Mouse (Mus musculus): Measurements from ENCODE around the gene Aldh9a1.

Gene Aldh9a1

DNA sequence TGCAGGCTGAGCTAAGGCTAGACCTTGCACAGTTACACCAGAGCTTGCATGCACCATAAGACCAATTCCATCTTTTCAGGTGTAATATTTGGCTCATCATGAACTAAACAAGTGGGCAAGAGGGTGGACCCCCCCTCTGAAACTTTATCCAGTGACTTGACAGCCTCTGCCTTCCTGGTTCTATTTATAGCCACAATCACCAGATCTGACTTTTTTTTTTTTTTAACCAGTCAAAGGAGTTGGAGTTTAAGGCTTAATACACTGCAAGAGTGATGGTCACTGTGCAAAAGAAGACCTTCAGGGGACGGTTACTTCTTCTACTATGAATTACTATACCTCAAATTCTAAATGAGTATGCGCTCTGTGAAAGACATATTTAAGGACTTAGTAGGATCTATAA is 35.4 kb downstream of the Aldh9a1 start:
- DNase-seq = no peak

DNA sequence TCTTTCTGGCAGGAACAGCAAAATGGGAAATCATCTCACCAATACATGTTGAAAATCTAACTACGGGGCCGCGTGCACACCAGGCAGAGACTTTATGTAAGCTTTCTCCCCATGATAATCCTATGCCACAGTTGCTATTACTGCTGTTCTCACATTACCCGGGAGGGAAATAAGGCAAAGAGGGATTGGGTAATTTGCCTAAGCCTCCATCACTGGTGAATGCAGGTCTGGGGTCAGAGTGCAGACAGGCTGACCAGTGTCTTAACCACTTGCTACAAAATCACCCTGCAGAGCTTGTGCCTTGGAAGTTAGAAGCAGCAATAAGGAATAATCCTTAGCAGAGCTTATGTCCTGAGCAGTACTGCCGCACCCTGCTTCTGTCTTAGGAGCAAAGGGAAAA is 35.8 kb downstream of the Aldh9a1 start:
- DNase-seq = no peak

DNA sequence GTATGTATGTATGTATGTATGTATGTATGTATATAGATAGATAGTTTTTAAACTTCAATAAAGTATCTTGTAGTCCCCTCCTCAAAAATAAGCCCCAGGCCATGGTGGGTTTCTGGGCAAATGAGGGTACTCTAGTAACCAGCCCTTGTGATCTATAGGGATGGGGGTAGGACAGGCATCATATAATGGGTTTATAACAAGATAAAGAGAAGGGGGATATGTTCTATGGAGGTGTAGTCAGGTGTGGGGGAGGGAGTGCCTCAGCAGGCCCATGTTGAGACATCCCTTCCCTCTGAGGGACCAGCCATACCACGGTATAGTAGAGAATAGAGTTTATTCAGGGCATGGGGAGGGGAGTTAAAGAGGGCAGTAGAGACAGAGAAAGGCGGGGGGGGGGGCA is 36.7 kb downstream of the Aldh9a1 start:
- no peak for DNase-seq

DNA sequence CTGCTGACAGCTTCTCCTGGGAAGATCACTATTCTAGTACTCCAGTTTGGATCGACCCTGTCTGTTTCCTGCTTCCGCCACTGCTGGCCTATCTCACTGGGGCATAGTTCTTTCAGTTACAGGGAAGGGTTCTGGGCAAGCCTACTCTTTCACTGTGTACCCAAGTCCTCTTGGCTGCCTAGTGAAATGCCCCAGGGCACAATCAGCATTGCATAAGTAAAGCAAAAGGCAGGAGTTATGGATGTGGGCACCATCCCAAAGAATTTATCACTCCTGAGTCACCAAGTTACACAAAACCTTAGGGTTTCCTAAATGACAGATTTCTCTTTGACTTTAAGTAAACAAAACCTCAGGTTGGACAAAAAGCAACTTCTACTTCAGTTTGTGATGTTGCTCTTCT is 37.5 kb downstream of the Aldh9a1 start:
- DNase-seq = no peak

DNA sequence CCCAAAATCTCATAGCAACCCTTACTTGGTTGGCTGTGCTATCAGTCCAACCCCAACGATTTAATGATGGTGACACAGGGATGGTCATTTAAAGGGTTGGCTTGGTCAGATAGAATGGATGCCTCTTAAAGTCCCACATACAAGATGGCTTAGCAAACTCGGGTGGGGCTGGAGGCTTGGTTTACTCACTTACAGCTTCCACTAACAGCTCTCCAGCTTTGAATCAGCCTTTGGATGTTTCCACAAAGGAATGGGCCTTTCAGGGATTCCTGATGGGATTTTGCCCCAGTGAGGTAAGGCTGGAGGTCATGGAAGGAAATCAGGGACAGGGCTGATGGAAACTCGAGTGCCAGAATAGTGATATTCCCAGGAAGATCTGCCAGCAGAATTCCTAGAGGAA is 38.0 kb downstream of the Aldh9a1 start:
- DNase-seq = no peak

DNA sequence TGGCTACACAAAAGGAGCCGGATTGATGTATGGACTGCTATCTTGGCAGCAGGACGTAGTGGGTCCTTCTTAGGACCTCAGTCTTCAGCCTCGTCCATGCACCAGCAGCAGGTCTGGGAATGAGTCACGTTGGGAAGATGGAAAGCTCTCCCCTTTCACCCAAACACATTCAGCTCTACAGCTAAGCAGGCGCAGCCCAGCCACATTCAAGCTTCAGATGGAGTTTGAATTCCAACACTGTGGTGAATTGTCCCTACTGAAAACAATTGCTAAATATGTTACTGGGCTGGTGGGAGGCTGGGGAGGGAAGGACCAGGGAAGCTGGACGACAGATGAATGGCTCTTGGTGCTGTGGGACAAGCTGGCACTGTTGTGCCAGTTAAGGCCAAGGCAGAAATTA is 38.8 kb downstream of the Aldh9a1 start:
- DNase-seq = no peak

DNA sequence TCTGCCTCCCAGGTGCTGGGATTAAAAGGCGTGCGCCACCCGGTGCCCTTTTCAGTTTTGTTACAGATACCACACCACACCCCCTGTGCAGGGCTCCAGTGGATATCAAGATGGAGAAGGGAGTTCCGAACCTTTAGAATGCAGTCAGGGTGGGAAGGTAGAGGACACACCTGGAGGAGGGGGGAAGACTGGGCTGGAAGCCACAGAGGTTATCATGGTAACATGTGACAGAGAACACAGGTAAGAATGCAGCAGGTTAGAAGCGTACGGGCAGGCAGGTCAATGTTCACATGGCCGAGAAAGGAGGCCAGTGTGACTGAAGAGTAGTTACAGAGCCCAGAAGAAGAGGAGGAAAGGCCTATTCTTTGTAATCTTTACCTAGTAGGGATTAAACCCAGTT is 39.8 kb downstream of the Aldh9a1 start:
- DNase-seq = no peak

DNA sequence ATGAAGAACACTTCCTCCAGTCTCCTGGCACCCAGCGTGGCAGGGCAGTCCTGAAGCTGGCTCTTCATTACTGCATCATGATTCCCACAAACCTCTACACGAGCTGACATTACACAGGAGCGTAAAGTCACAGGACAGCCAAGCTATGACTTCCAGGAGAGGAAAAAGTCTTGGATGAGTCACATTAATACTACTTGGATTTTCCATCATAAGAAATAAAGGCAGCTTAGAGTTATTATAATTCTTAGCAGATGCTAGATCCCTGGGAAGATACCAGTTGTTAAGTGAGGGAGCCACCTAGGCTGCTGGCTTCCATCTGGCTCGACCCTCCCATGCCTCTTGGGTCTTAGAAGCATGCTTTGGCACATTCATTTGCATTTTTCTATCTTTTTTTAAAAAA is 40.6 kb downstream of the Aldh9a1 start:
- DNase-seq = no peak

DNA sequence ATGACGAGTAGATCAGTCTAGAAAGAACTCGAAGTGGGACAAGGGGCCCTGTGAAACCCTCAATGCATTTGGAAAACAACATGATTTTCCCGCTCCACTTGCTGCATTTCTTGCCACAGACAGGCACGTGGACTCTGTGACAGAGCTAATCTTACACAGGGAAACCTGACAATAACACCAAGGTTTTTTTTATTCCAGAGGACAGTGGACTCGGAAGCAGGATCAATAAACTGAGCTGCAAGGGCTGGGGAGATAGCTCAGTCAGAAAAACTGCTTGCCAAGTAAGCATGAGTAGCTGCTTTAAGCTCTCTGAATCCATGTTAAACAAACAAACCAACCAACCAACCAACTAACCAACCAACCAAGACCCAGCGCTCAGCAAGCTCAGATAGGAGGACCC is 41.5 kb downstream of the Aldh9a1 start:
- DNase-seq = no peak

DNA sequence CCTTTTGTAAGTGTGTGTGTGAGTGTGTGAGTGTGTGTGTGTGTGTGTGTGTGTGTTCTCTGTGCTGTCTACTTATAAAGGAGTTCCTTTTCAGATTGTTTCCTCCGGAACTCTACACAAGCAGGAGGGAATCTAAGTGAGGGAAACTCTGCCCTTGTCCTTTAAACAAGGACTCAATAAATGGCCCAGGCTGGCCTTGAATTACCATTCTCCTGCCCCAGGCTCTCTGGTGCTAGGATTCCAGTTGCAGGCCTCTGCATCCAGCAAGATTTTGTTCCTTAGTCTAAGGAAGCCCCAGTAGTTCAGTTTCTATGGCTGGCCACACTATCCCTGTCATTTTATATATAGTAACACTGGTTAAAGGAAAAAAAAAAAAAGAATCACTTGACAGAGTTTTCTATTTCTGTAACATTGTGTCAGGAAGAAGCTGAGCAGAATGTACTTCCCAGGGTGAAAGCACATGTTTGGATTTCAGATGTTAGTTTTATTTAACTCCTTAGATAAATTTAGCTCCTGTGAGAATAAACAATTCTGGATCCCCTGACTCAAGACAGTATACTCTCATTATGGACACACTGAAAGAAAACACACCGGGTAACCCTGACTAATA is 42.3 kb downstream of the Aldh9a1 start:
- no peak for DNase-seq

DNA sequence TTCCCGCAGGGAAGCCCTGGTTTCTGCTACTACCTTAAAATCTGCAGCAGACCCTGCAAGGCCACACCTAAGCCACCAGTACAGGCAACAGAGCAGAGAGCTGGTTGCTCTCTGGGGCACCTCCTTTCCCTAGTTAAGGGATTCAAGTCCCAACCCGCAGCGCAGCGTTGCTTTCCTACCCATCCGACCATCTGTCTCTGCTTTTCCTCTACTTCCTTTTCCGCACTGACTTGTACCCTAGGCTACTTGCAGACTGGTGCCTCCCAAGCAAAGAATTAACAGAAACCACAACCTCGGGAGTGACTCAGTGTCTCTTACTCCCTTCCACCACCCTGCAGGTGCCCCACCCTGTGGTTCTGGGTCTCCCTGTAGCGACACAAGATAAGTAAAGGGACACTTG is 42.9 kb downstream of the Aldh9a1 start:
- peak; percentile 67 to 68 for DNase-seq

DNA sequence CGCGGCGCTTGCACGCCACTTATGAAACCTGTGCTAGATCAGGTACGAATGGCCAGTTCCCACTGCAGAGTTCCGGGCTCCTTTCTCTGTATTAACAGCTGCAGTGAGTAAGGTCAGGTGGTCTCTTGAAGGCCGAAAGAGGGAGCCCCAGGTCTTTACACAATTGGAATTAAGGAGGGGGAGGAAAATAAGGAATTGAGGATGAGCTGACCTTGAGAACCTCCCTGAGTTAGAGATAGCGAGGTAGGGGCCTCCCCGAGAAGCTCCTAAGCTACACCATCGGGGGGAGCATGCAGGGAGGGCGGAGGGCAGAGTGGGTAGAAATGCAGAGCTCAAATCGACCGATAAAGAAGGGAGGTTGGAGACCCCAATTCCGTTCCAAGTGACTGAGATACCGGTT is 43.5 kb downstream of the Aldh9a1 start:
- DNase-seq = no peak

DNA sequence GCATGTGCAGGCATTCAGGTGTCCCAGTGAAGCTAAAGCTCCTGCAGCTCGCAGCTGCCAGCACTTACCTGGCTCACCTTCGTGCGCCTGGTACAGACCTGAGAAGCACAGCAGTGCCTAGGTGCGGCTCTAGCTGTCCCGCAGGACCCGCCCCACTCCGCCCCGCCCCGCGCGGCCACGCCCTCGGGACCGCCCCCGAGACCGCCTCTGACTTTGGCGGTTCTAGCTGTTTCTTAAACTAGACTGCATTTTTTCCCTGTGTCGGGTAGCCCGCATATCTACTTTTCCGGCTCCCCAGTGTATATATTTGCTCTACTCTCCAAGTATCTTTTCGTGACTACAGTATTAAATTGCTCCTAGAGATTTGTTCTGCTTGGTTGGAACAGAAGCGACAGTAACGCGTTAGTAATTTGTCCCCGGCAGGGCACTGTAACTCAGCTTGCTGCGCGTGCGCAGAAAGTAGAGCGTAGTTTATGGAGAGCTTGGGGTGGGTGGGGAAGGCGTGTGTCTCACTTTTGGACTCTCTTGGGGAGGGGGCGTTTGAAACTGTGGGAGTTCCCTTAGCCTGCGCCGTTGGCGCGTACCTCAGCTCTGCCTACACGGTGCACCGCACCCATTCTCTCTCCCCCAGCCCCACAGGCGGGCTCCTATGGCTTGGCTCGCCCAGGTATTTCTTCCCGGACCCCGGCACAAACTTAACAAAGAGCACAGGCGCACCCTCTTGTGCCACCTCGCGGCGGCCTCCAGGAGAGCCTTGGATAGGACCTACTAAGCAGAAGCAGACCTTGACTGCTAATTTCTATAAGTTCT is 44.1 kb downstream of the Aldh9a1 start, which contains the start of gene Mgst3:
Mgst3 (minus strand) TSS at position 159 of the 810 bp plus-strand sequence.
- peak; percentile 96 to 98 for DNase-seq

DNA sequence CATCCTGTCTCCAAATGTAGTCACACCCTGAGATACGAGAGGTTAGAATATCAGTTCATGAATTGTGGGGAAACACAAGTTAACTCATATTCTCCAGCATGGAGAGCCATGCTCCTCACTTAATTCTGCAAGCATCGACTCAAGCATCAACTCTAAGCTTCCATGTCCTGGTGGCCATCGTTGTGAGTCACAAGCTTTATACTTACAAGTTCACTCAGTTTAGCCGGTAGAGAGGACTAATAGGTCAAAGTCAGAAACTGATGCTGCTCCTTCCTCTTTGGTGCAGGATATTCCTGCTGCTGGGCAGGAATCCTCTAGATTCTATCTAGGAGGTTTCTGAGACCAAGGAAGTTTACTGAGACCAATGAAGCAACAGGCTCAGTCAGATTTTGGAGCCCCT is 55.4 kb downstream of the Aldh9a1 start:
- no peak for DNase-seq

DNA sequence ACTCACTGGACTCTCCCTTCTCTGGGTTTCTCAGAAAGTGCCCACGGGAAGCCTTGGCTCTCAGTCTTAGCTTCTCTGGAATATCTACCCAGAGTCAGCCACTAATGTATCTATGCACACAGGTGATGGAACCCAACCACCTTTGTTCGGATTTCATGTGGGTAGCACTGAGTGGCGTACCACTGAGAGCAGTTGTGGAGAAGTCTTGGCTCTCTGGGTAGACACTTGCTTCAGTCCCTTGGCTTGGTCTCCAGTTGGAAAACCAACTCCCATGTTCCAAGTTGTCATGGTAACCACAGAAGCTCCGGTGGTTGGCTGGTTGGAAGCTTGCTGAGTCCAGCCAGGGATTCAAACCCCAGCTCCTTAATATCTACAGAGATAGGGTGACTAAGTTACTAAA is 59.8 kb downstream of the Aldh9a1 start:
- no peak for DNase-seq

DNA sequence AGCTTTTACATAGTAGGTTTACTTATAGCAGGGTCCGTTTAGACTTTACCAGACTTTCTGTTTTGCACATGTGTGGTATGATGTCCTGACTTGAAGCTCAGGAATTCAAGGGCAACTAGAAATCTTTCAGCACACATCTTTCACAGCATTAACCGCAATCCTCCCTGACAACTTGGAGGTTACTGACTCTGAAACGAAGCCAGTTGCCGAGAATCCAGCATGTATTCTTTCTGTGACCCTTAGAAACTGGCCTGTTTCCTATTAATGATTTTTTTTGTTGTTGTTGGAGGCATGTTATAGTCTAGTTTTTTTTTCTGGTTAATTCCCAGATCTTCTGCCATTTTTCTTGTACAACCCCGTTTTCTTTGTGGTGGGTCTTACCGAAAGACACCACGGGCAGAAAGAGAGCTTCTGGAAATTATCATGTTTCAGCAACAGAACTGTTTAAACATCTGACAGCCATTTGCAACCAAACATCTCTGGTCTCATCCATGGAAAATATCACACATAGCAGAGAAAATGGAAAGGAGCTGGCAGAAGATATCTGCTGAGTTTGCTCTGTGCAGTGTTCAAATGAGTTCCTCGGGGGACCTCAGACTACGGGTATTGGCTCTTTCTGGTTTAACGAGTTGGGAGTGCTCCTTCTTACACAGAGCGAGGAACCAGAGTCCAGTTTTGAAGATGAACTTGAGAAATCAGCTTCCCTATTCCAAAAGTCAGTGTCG is 62.4 kb downstream of the Aldh9a1 start:
- DNase-seq = no peak

DNA sequence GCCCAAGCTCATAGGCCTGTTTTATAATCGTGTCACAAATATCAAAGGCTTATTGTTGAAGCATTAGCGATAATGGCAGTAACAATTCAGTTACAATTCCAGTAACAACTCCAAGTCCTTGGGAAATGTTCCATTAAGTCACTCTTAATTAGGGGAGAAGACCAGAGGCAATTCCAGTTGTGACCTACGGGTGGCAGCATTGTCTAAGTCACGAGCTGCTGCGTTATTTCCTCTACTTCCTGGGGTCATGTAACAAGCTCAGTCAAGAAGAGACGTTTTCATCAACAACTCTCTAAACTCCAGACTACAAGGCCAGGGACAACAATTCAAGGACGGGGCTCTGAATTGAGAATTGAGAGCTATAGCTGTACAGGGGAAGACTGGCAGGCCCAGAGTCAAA is 65.1 kb downstream of the Aldh9a1 start:
- DNase-seq = peak; percentile 62 to 73
